In genomic region chr12:86989890-86990754, GRCm38 (mm10) we compare ENCODE assay signal across 8 mouse cellular contexts. TPM values are rescaled to one million over a fixed set of nuclear protein-coding genes. Genes with fewer than 3 reads are reported as not detected.
DNase-seq lines count a peak whose midpoint lies in the region; ATAC-seq and TF ChIP-seq lines count a peak whose summit lies in the region.

TSS of gene Zdhhc22 (minus strand) at chr12:86990430.

- no peak for DNase-seq in heart, postnatal 25 days (ENCODE audit: low spot score)
- no peak for DNase-seq in ES-E14 (ENCODE audit: low read depth, low spot score)
- peak; percentile 74 to 80 for DNase-seq in cerebellum, postnatal 25 days
- DNase-seq in left cerebral cortex, postnatal 10 days (ENCODE audit: extremely low spot score in 1 of 2, low spot score in 2 of 2): peak in 1 of 2 experiments; percentile 71
- no peak for DNase-seq in thymus, postnatal 0 days (ENCODE audit: low spot score)

- H3K36me3 ChIP-seq in heart, embryonic 11.5 days (ENCODE audit: control insufficient read depth, insufficient read depth, low read length): no peaks in the 10 kb centered on the region
- no peaks in the 10 kb centered on the region for H3K36me3 ChIP-seq in ES-E14 (ENCODE audit: control insufficient read depth, insufficient read depth, low read length, poor library complexity, severe bottlenecking)
- H3K36me3 ChIP-seq in heart, embryonic 14.5 days (ENCODE audit: control insufficient read depth, insufficient read depth, low read length): no peaks in the 10 kb centered on the region
- no peaks in the 10 kb centered on the region for H3K36me3 ChIP-seq in midbrain, embryonic 16.5 days (ENCODE audit: control insufficient read depth, insufficient read depth, low read length)

- in situ Hi-C loops in ES-E14 (cut with MboI; ENCODE audit: low sequenced_read_pairs in 2 of 2, unreplicated experiment in 2 of 2): no loop called here

- no peaks in the 10 kb centered on the region for H3K9me3 ChIP-seq in heart, embryonic 11.5 days (replicated peaks; ENCODE audit: control insufficient read depth, low read length)
- no peaks in the 10 kb centered on the region for H3K9me3 ChIP-seq in ES-E14 (ENCODE audit: control insufficient read depth, insufficient read depth, low read depth, low read length)
- H3K9me3 ChIP-seq in heart, embryonic 14.5 days (ENCODE audit: control insufficient read depth, low read length): no peaks in the 10 kb centered on the region
- H3K9me3 ChIP-seq in midbrain, embryonic 16.5 days (replicated peaks; ENCODE audit: control insufficient read depth, low read length, poor library complexity, severe bottlenecking): no peaks in the 10 kb centered on the region

- peaks cover 8% of the 10 kb centered on the region for H3K4me1 ChIP-seq in heart, embryonic 11.5 days (ENCODE audit: control insufficient read depth, insufficient read depth, low read length)
- H3K4me1 ChIP-seq in ES-E14 (ENCODE audit: control insufficient read depth in 2 of 2, insufficient read depth in 2 of 2, low read length in 2 of 2, poor library complexity in 1 of 2): peaks cover 0 to 8% of the 10 kb centered on the region in 2 experiments; a peak in 1 of 4 replicates
- H3K4me1 ChIP-seq in heart, embryonic 14.5 days (ENCODE audit: control insufficient read depth in 2 of 2, insufficient read depth in 2 of 2, low read length in 2 of 2): peaks cover 0 to 9% of the 10 kb centered on the region in 2 experiments; a peak in 3 of 4 replicates
- peaks cover 28% of the 10 kb centered on the region for H3K4me1 ChIP-seq in midbrain, embryonic 16.5 days (ENCODE audit: control insufficient read depth, insufficient read depth, low read length)

- peaks cover 78% of the 10 kb centered on the region for H3K27me3 ChIP-seq in heart, embryonic 11.5 days (ENCODE audit: control insufficient read depth, insufficient read depth, low read length)
- peaks cover 83% of the 10 kb centered on the region for H3K27me3 ChIP-seq in heart, embryonic 14.5 days (ENCODE audit: control insufficient read depth, insufficient read depth, low read length)
- H3K27me3 ChIP-seq in midbrain, embryonic 16.5 days (ENCODE audit: control insufficient read depth, insufficient read depth, low read depth, low read length): peaks cover 15% of the 10 kb centered on the region

- no peak within 1 kb of the TSS for H3K27ac ChIP-seq in heart, embryonic 11.5 days (ENCODE audit: low read depth, low read length)
- H3K27ac ChIP-seq in ES-E14 (ENCODE audit: insufficient read depth, low read depth, low read length, poor library complexity, severe bottlenecking): no peak within 1 kb of the TSS
- no peak within 1 kb of the TSS for H3K27ac ChIP-seq in heart, embryonic 14.5 days (replicated peaks in 1 of 2; ENCODE audit: control insufficient read depth in 1 of 2, insufficient read depth in 1 of 2, low read depth in 2 of 2, low read length in 2 of 2)
- H3K27ac ChIP-seq in midbrain, embryonic 16.5 days (ENCODE audit: low read length): peak within 1 kb of the TSS; percentile 79

- no peak within 1 kb of the TSS for H3K9ac ChIP-seq in heart, embryonic 11.5 days (ENCODE audit: low read depth, low read length)
- no peak within 1 kb of the TSS for H3K9ac ChIP-seq in ES-E14 (ENCODE audit: insufficient read depth, low read depth, low read length, poor library complexity, severe bottlenecking)
- H3K9ac ChIP-seq in heart, embryonic 14.5 days (ENCODE audit: low read length): no peak within 1 kb of the TSS
- peak within 1 kb of the TSS; percentile 77 for H3K9ac ChIP-seq in midbrain, embryonic 16.5 days (ENCODE audit: low read depth, low read length)

- H3K4me2 ChIP-seq in heart, embryonic 11.5 days: peak within 1 kb of the TSS; percentile 58
- peak within 1 kb of the TSS; percentile 52 for H3K4me2 ChIP-seq in heart, embryonic 14.5 days (ENCODE audit: low read length)
- H3K4me2 ChIP-seq in midbrain, embryonic 16.5 days (ENCODE audit: low read length): peak within 1 kb of the TSS; percentile 87

- peak within 1 kb of the TSS; percentile 34 for H3K4me3 ChIP-seq in heart, embryonic 11.5 days (ENCODE audit: low read depth, low read length)
- H3K4me3 ChIP-seq in ES-E14 (ENCODE audit: insufficient read depth in 1 of 2, low read depth in 1 of 2, low read length in 2 of 2, poor library complexity in 1 of 2, severe bottlenecking in 1 of 2): peak within 1 kb of the TSS; percentile 66 to 72
- H3K4me3 ChIP-seq in heart, embryonic 14.5 days (ENCODE audit: control insufficient read depth in 1 of 2, insufficient read depth in 1 of 2, low read depth in 1 of 2, low read length in 2 of 2): peak within 1 kb of the TSS in 1 of 2 experiments; percentile 19; a peak in 2 of 4 replicates
- peak within 1 kb of the TSS; percentile 62 for H3K4me3 ChIP-seq in midbrain, embryonic 16.5 days (ENCODE audit: low read depth, low read length)

- WGBS in heart, embryonic 11.5 days (ENCODE audit: insufficient replicate concordance): 1% methylated on average over 63 of the region's 68 CpGs
- WGBS in heart, embryonic 14.5 days: 1% methylated on average over 51 of the region's 68 CpGs
- WGBS in midbrain, embryonic 16.5 days: under 1% methylated on average over 54 of the region's 68 CpGs

- intact Hi-C loops in heart, postnatal 25 days (cut with DNase I): no loop called here
- intact Hi-C loops in left cerebral cortex, postnatal 10 days (cut with DNase I): no loop called here

- ATAC-seq in heart, embryonic 11.5 days (replicated peaks; ENCODE audit: insufficient number of reproducible peaks, low FRiP score, low TSS enrichment): 0 out of 2 replicates have a peak, but pooled peaks have one; percentile 39
- ATAC-seq in heart, embryonic 14.5 days (ENCODE audit: insufficient number of reproducible peaks, insufficient read depth, low FRiP score, low read depth): 0 out of 2 replicates have a peak, but pooled peaks have one; percentile 24
- ATAC-seq in midbrain, embryonic 16.5 days: peak; percentile 70

TF ChIP-seq in ES-E14, 5 proteins besides CTCF, POLR2A, EP300 and RAD21:
- TF ChIP-seq CHD2 (IDR thresholded peaks at IDR 0.05; ENCODE audit: low read depth, low read length): no peak
- no peak for TF ChIP-seq ZNF384 (IDR thresholded peaks at IDR 0.05; ENCODE audit: low read depth, low read length)
- 0 out of 2 replicates have a peak, but pooled peaks have one; percentile 32 for TF ChIP-seq HCFC1 (IDR thresholded peaks at IDR 0.05; ENCODE audit: borderline replicate concordance, insufficient read depth, low read length)
- TF ChIP-seq ZC3H11A (IDR thresholded peaks at IDR 0.05; ENCODE audit: borderline replicate concordance, low read depth, low read length): no peak
- TF ChIP-seq MAFK (IDR thresholded peaks at IDR 0.05; ENCODE audit: insufficient read depth, low read depth, low read length): no peak

RNA-seq across cellular contexts. Expression of gene Zdhhc22, which starts in this region (rescaled TPM):
- 0.20 TPM in 1 of 2 replicates, not detected in the other for polyA plus RNA-seq in heart, embryonic 11.5 days (2014; fragmentation: Nextera tagmentation; extraction: Ambion mirVana)
- not detected for total RNA-seq in heart, postnatal 25 days (2021)
- not detected in 2 replicates for total RNA-seq in ES-E14 (2012; rRNA removed)
- 0.09 TPM in 2 replicates for polyA plus RNA-seq in heart, embryonic 14.5 days (2014; fragmentation: Nextera tagmentation; extraction: Ambion mirVana)
- total RNA-seq in left cerebral cortex, postnatal 10 days (2021): 10 to 100 TPM; 45.0 to 47.8 TPM
- 24.4 and 28.1 TPM in 2 replicates for polyA plus RNA-seq in midbrain, embryonic 16.5 days (2015; fragmentation: Nextera tagmentation; extraction: Ambion mirVana)
- 0.05 TPM in 2 replicates for polyA plus RNA-seq in thymus, postnatal 0 days (2015; fragmentation: Nextera tagmentation; extraction: Ambion mirVana)

Comparison
In these comparisons a context has a peak if more than half of its experiments do, and no peak if none do; other contexts are left out.
1. RNA of gene Zdhhc22 (total RNA-seq): 45.0 to 47.8 TPM in left cerebral cortex, postnatal 10 days; not detected in heart, postnatal 25 days and not detected in ES-E14; every median in the first group is over 10 times any median in the second.
2. RNA of gene Zdhhc22 (polyA plus RNA-seq): 24.4 to 28.1 TPM in midbrain, embryonic 16.5 days; 0.09 TPM in heart, embryonic 14.5 days, 0.05 TPM in thymus, postnatal 0 days and 0.20 TPM in heart, embryonic 11.5 days; every median in the first group is over 10 times any median in the second.
3. Peak in ATAC-seq, H3K4me3 ChIP-seq and H3K4me2 ChIP-seq in heart, embryonic 11.5 days; RNA of the gene not detected or under 1 TPM.
4. Peak in ATAC-seq and H3K4me2 ChIP-seq in heart, embryonic 14.5 days; RNA of the gene not detected or under 1 TPM.
5. DNase-seq: peak in cerebellum, postnatal 25 days (2 of 2); none in heart, postnatal 25 days (single experiment), ES-E14 (single experiment) and thymus, postnatal 0 days (single experiment).
6. Peak in every context shown above with its lines, with median percentiles within 50 percentile points of each other: ATAC-seq and H3K4me2 ChIP-seq.